Mouse (Mus musculus): ENCODE data around the gene Rasgef1b. TPM values are rescaled to one million over a fixed set of nuclear protein-coding genes. Genes with fewer than 3 reads are reported as not detected.

Gene Rasgef1b
- polyA plus RNA-seq, 1 experiment from 2014 or later, result 65.7 TPM

DNA sequence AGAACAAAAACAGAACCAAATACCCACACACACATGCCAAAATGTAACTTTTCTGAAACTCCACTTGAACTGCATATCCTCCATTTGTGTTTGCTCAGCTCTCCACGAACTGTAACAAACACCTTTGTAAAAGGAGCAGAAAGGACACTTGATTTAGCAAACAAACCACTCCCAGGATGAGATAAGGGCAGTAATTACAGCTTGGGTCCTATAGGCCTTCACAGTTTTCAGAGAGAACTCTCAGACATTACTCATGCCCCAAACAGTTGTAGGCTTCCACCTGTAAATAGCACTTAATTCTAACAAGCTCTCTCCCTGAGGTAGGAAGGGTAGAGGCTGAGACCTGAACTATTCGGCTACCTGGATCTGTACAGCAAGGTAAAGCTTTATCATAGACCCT, 309.0 kb downstream of the Rasgef1b start:
- H3K4me2 ChIP-seq, result no peak overlapping the region
- ATAC-seq (replicated peaks), result no peak
- no peak overlapping the region for H3K27ac ChIP-seq
- no peak overlapping the region for H3K4me3 ChIP-seq
- H3K9ac ChIP-seq, result no peak overlapping the region
- H3K9me3 ChIP-seq, result no peaks in the 10 kb centered on the region
- WGBS, result 72% methylated on average over 2 of the region's 2 CpGs
- no peaks in the 10 kb centered on the region for H3K36me3 ChIP-seq (replicated peaks)
- H3K27me3 ChIP-seq (replicated peaks), result no peaks in the 10 kb centered on the region; the same call in 1 of the 2 replicates
- no peaks in the 10 kb centered on the region for H3K4me1 ChIP-seq

DNA sequence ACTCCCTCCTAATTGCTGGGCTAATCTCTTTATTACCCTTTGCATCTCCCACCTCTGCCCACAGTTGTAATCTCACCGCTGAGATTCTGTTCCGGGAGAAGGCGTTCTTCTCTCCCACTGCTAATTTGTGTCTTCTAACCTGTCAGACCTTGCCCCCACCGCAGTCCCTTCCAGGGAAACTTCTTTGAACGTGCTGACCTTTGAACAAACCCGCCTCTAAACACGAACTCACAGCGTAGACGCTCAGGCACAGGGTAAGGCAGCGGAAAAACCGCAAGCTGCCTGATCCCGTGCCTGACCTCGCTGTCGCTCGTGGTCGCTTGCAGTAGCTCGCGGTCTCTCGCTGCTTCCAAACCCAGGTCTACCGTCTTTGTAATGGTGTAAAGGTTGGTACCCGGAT, 312.0 kb downstream of the Rasgef1b start:
- Histone ChIP-seq H3K9me3 (no peaks in the 10 kb centered on the region), H3K4me3 (no peak overlapping the region), H3K4me1 (no peaks in the 10 kb centered on the region), H3K9ac (no peak overlapping the region), H3K36me3 (replicated peaks) (no peaks in the 10 kb centered on the region), H3K27me3 (replicated peaks) (no peaks in the 10 kb centered on the region; the same call in 1 of the 2 replicates), H3K4me2 (no peak overlapping the region), H3K27ac (no peak overlapping the region)
- 86% methylated on average over 21 of the region's 21 CpGs for WGBS
- no peak for ATAC-seq (replicated peaks)

DNA sequence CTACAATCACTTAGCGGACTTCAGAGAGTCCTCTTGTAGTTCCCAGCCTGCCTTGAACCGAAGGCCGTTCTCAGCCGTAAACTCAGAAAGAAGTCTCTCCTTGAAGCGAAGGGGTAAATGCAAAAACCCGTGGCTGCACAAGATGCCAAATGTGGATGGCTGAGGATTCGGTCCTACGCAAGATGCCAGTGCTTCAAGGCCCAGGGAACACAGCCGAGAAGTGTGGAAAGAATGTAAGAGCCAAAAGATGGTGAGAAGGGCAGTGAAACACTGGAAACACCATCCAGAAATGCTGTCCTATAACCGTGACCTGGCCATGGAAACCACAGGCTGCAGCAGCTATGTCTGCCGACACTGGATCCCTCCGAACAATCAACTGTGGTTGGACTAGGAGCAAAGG, 313.2 kb downstream of the Rasgef1b start:
- Histone ChIP-seq H3K27me3 (replicated peaks) (no peaks in the 10 kb centered on the region; the same call in 1 of the 2 replicates), H3K4me2 (no peak overlapping the region), H3K4me1 (no peaks in the 10 kb centered on the region), H3K9me3 (no peaks in the 10 kb centered on the region), H3K4me3 (no peak overlapping the region), H3K27ac (no peak overlapping the region), H3K9ac (no peak overlapping the region), H3K36me3 (replicated peaks) (no peaks in the 10 kb centered on the region)
- 90% methylated on average over 12 of the region's 12 CpGs for WGBS
- no peak for ATAC-seq (replicated peaks)

- no peak for ATAC-seq (replicated peaks)
- 90% methylated on average over 2 of the region's 2 CpGs for WGBS
- Histone ChIP-seq H3K27ac (no peak overlapping the region), H3K27me3 (replicated peaks) (no peaks in the 10 kb centered on the region; the same call in 1 of the 2 replicates), H3K4me2 (no peak overlapping the region), H3K9me3 (no peaks in the 10 kb centered on the region), H3K4me1 (no peaks in the 10 kb centered on the region), H3K4me3 (no peak overlapping the region), H3K36me3 (replicated peaks) (no peaks in the 10 kb centered on the region), H3K9ac (no peak overlapping the region)
These were observed 313.8 kb downstream of the Rasgef1b start for GRCm38 (mm10) chr5:99415049-99415448.

- WGBS, result 88% methylated on average over 6 of the region's 6 CpGs
- Histone ChIP-seq H3K4me3 (no peak overlapping the region), H3K27ac (no peak overlapping the region), H3K4me1 (no peaks in the 10 kb centered on the region), H3K27me3 (replicated peaks) (no peaks in the 10 kb centered on the region), H3K4me2 (no peak overlapping the region), H3K9ac (no peak overlapping the region), H3K9me3 (no peaks in the 10 kb centered on the region), H3K36me3 (replicated peaks) (no peaks in the 10 kb centered on the region)
- no peak for ATAC-seq (replicated peaks)
These were observed 314.6 kb downstream of the Rasgef1b start for GRCm38 (mm10) chr5:99414293-99414692.

DNA sequence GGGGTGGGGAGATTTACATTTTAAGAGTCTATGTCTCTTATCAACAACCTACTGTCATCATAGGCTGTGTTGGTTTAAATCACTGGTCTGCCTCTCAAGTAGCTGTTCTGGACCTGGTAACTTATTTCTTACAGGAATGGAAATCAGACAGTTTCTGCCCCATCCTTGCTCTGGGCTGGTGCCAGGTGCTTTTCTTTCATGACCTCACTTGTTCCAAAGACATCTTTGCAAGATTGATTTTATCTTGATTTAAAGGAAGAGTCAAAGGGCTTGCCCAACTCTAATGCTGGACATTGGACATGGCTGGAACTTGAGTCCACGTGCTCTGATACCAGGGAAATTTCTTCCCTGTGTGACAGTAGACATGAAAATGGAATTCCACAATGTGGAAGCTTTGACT, 315.0 kb downstream of the Rasgef1b start:
- no peaks in the 10 kb centered on the region for H3K9me3 ChIP-seq
- no peaks in the 10 kb centered on the region for H3K36me3 ChIP-seq (replicated peaks)
- H3K4me2 ChIP-seq, result no peak overlapping the region
- H3K4me1 ChIP-seq, result no peaks in the 10 kb centered on the region
- no peak for ATAC-seq (replicated peaks)
- no peaks in the 10 kb centered on the region for H3K27me3 ChIP-seq (replicated peaks)
- no peak overlapping the region for H3K27ac ChIP-seq
- H3K9ac ChIP-seq, result no peak overlapping the region
- no peak overlapping the region for H3K4me3 ChIP-seq
- WGBS, result 82% methylated on average over 1 of the region's 1 CpGs

DNA sequence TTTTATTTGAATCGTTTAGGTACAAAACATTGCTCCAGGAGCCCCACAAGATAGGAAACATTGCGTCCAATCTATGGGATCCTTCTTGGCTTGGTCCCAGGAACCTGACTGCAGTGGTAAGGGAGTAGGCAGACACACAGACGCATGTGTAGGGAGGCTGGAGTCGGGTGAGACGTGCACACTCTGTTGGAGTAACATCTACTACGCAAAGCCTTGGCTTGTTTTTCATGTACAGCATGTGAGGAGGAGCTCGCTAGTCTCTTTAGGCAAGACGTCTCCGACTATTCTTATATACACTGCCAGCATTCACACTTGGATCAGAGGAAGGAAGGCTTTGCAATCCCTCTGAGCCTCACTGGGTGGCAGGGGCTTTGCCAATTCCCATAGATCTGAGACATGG, 315.5 kb downstream of the Rasgef1b start:
- ATAC-seq (replicated peaks), result no peak
- 91% methylated on average over 9 of the region's 9 CpGs for WGBS

GRCm38 (mm10) chr5:99404403-99405170, 324.3 kb downstream of the Rasgef1b start:
- no peak for ATAC-seq (replicated peaks)
- Histone ChIP-seq H3K4me2 (no peak overlapping the region), H3K36me3 (replicated peaks) (no peaks in the 10 kb centered on the region), H3K27me3 (replicated peaks) (no peaks in the 10 kb centered on the region), H3K27ac (no peak overlapping the region), H3K4me1 (peaks cover 23% of the 10 kb centered on the region), H3K9ac (no peak overlapping the region), H3K9me3 (no peaks in the 10 kb centered on the region), H3K4me3 (no peak overlapping the region)
- 87% methylated on average over 11 of the region's 11 CpGs for WGBS

More for the DNA sequence above, 315.5 kb downstream of the Rasgef1b start:
- Histone ChIP-seq H3K4me3 (no peak overlapping the region), H3K4me2 (no peak overlapping the region), H3K27me3 (replicated peaks) (no peaks in the 10 kb centered on the region), H3K27ac (no peak overlapping the region), H3K9ac (no peak overlapping the region), H3K9me3 (no peaks in the 10 kb centered on the region), H3K36me3 (replicated peaks) (no peaks in the 10 kb centered on the region), H3K4me1 (no peaks in the 10 kb centered on the region)

GRCm38 (mm10) chr5:99403325-99403724, 325.5 kb downstream of the Rasgef1b start:
- Histone ChIP-seq H3K4me2 (no peak overlapping the region), H3K9ac (no peak overlapping the region), H3K27me3 (replicated peaks) (no peaks in the 10 kb centered on the region), H3K4me3 (no peak overlapping the region), H3K4me1 (peaks cover 23% of the 10 kb centered on the region), H3K9me3 (no peaks in the 10 kb centered on the region), H3K36me3 (replicated peaks) (no peaks in the 10 kb centered on the region), H3K27ac (peak overlapping the region; percentile 66)
- 0 out of 2 replicates have a peak, but pooled peaks have one; percentile 2 for ATAC-seq (replicated peaks)
- WGBS, result 56% methylated on average over 5 of the region's 5 CpGs

GRCm38 (mm10) chr5:99402784-99403183, 326.1 kb downstream of the Rasgef1b start:
- ATAC-seq (replicated peaks), result peak; percentile 62
- 12% methylated on average over 2 of the region's 2 CpGs for WGBS
- Histone ChIP-seq H3K4me3 (no peak overlapping the region), H3K4me2 (peak overlapping the region; percentile 7; the same call in 1 of the 2 replicates), H3K4me1 (peaks cover 26% of the 10 kb centered on the region), H3K27me3 (replicated peaks) (no peaks in the 10 kb centered on the region), H3K9me3 (no peaks in the 10 kb centered on the region), H3K27ac (peak overlapping the region; percentile 66), H3K9ac (no peak overlapping the region), H3K36me3 (replicated peaks) (no peaks in the 10 kb centered on the region)

DNA sequence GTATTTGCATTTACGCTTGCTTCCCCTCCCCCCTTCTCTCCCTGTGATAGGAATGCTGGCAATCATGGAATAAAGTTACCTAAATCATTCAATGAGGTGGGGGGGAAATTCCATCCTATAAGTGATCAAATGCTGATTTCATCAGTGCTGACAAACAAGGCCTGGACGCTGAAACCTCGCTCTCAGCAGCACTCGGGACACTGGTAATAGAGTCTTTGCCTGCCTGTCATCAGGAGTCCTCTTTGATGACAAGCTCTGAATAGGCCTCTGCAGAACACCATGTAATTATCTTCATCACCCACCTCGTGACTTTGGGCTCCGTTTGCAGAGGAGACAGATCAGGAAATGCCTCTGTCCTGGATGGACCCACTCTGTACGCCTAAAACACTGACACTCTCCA, 326.6 kb downstream of the Rasgef1b start:
- Histone ChIP-seq H3K9ac (no peak overlapping the region), H3K4me3 (no peak overlapping the region), H3K4me1 (peaks cover 26% of the 10 kb centered on the region), H3K4me2 (no peak overlapping the region), H3K27me3 (replicated peaks) (no peaks in the 10 kb centered on the region), H3K36me3 (replicated peaks) (no peaks in the 10 kb centered on the region), H3K9me3 (no peaks in the 10 kb centered on the region), H3K27ac (peak overlapping the region; percentile 66)
- ATAC-seq (replicated peaks), result peak; percentile 68
- WGBS, result 10% methylated on average over 7 of the region's 7 CpGs

- Histone ChIP-seq H3K4me3 (no peak overlapping the region), H3K27ac (no peak overlapping the region), H3K9ac (no peak overlapping the region), H3K9me3 (no peaks in the 10 kb centered on the region), H3K27me3 (replicated peaks) (0 out of 2 replicates have a peak, but pooled peaks cover 2% of the 10 kb centered on the region), H3K36me3 (replicated peaks) (no peaks in the 10 kb centered on the region), H3K4me2 (no peak overlapping the region), H3K4me1 (peaks cover 21% of the 10 kb centered on the region)
- ATAC-seq (replicated peaks), result no peak
- WGBS, result 69% methylated on average over 7 of the region's 7 CpGs
These were observed 328.8 kb downstream of the Rasgef1b start for GRCm38 (mm10) chr5:99399855-99400626.
